Mouse (Mus musculus): ENCODE data around the gene Rbpj.

GRCm38 (mm10) chr5:53539860-53540633 is 74.1 kb downstream of the Rbpj start:
- TF ChIP-seq TCF12 (IDR thresholded peaks at IDR 0.05; ENCODE audit: insufficient read depth, poor library complexity, severe bottlenecking) (no peak), POLR2A (IDR thresholded peaks at IDR 0.05; ENCODE audit: insufficient read length, low read depth) (no peak), TCF3 (IDR thresholded peaks at IDR 0.05; ENCODE audit: insufficient read length, low read depth) (no peak), MYOD1 (IDR thresholded peaks at IDR 0.05; ENCODE audit: control insufficient read depth in 1 of 3, insufficient read length in 2 of 3, low read depth in 2 of 3) (no peak), POLR2AphosphoS2 (IDR thresholded peaks at IDR 0.05; ENCODE audit: insufficient read length, low read depth) (no peak), E2F4 (IDR thresholded peaks at IDR 0.05; ENCODE audit: insufficient read depth) (no peak), USF1 (IDR thresholded peaks at IDR 0.05; ENCODE audit: low read depth) (no peak), MYOG (IDR thresholded peaks at IDR 0.05; ENCODE audit: control insufficient read depth in 1 of 3, insufficient read depth in 1 of 3, insufficient read length in 2 of 3, low read depth in 2 of 3) (no peak), MAX (IDR thresholded peaks at IDR 0.05; ENCODE audit: low read depth) (no peak), SRF (IDR thresholded peaks at IDR 0.05; ENCODE audit: control insufficient read depth, insufficient read length, low read depth) (no peak), REST (IDR thresholded peaks at IDR 0.05; ENCODE audit: insufficient read depth, insufficient read length) (no peak), CEBPB (IDR thresholded peaks at IDR 0.05; ENCODE audit: insufficient read depth, poor library complexity, severe bottlenecking) (no peak)

All from myocyte (in vitro differentiated cells).